ENCODE assay signal across 18 mouse cellular contexts in the genomic region with DNA sequence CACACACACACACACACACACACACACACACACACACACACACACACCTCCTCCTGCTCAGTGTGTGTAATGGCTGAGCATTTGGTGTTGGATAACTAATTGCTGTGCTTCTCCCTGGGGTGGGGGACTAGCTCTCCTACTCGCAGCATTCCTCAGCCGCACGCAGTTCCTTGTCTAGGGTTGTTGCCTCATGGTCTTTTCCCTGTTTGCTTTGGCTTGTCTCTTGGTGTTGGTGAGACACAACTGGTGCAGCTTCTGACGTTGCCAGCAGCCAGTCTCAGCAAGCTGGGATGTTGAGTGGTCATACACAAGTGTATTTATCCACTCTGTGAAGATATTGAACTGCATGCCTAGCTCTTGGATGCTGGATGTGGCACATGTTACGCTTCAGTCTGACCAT.
DNase-seq lines count a peak whose midpoint lies in the region; ATAC-seq lines count a peak whose summit lies in the region.
"Had no signal": no experiment of that assay in that cellular context is flagged by ENCODE, and none has a peak within 500 bp of the region (broad histone marks: within the 10 kb centered on the region; RNA-seq: fewer than 3 reads in every experiment).

No protein-coding gene starts in this region.

- no peaks in the 10 kb centered on the region for H3K27me3 ChIP-seq in kidney, embryonic 14.5 days (ENCODE audit: control insufficient read depth, insufficient read depth, low read length)
- H3K27me3 ChIP-seq in lung, embryonic 16.5 days (ENCODE audit: control insufficient read depth, insufficient read depth, low read depth, low read length) = no peaks in the 10 kb centered on the region
- no peaks in the 10 kb centered on the region for H3K27me3 ChIP-seq in hindbrain, embryonic 10.5 days (ENCODE audit: insufficient read depth, poor library complexity, severe bottlenecking)
- H3K27me3 ChIP-seq: CH12.LX; forebrain, embryonic 15.5 days had no signal

- no peak overlapping the region for H3K4me2 ChIP-seq in kidney, embryonic 14.5 days (replicated peaks; ENCODE audit: low read depth, low read length)
- H3K4me2 ChIP-seq in lung, embryonic 16.5 days (ENCODE audit: low read depth, low read length) = no peak overlapping the region
- H3K4me2 ChIP-seq: forebrain, embryonic 15.5 days; hindbrain, embryonic 14.5 days had no signal

- no peaks in the 10 kb centered on the region for H3K36me3 ChIP-seq in kidney, embryonic 14.5 days (ENCODE audit: control insufficient read depth, insufficient read depth, low read length)
- no peaks in the 10 kb centered on the region for H3K36me3 ChIP-seq in lung, embryonic 16.5 days (ENCODE audit: control insufficient read depth, insufficient read depth, low read length)
- H3K36me3 ChIP-seq in hindbrain, embryonic 10.5 days = no peaks in the 10 kb centered on the region
- H3K36me3 ChIP-seq: forebrain, embryonic 15.5 days; heart, embryonic 10.5 days had no signal

- no peak for DNase-seq in kidney, postnatal 14 days
- DNase-seq in lung, postnatal 25 days (ENCODE audit: low spot score) = peak; percentile 29
- DNase-seq in hindbrain, embryonic 10.5 days (ENCODE audit: low spot score) = no peak
- DNase-seq in left cerebral cortex, adult 11 months (ENCODE audit: low spot score) = no peak
- no peak for DNase-seq in T-cell, adult 2 months (ENCODE audit: low spot score)
- DNase-seq: adrenal gland, adult 2 months; adrenal gland, postnatal 25 days; cerebellum, adult 18-20 months; cerebellum, postnatal 10 days; gastrocnemius, postnatal 36 days; heart, adult 18-20 months had no signal

- WGBS in kidney, embryonic 14.5 days = 44% methylated on average over 5 of the region's 5 CpGs
- WGBS in lung, embryonic 16.5 days = 60% methylated on average over 5 of the region's 5 CpGs
- 77% methylated on average over 5 of the region's 5 CpGs for WGBS in hindbrain, embryonic 10.5 days

- H3K27ac ChIP-seq in kidney, embryonic 14.5 days (ENCODE audit: low read depth, low read length) = no peak overlapping the region
- no peak overlapping the region for H3K27ac ChIP-seq in lung, embryonic 16.5 days (ENCODE audit: low read length)
- H3K27ac ChIP-seq in hindbrain, embryonic 10.5 days = no peak overlapping the region
- H3K27ac ChIP-seq: forebrain, embryonic 15.5 days; heart, embryonic 10.5 days; hindbrain, embryonic 14.5 days had no signal

- 0 out of 2 replicates have a peak, but pooled peaks cover 4% of the 10 kb centered on the region for H3K4me1 ChIP-seq in kidney, embryonic 14.5 days (ENCODE audit: control insufficient read depth, insufficient read depth, low read length)
- H3K4me1 ChIP-seq in lung, embryonic 16.5 days (replicated peaks; ENCODE audit: control insufficient read depth, insufficient read depth, low read length) = no peaks in the 10 kb centered on the region
- H3K4me1 ChIP-seq in hindbrain, embryonic 10.5 days (replicated peaks) = 0 out of 2 replicates have a peak, but pooled peaks cover 3% of the 10 kb centered on the region
- H3K4me1 ChIP-seq: forebrain, embryonic 15.5 days; heart, embryonic 10.5 days had no signal

- no peaks in the 10 kb centered on the region for H3K9me3 ChIP-seq in kidney, embryonic 14.5 days (ENCODE audit: control insufficient read depth, low read length)
- H3K9me3 ChIP-seq in lung, embryonic 16.5 days (ENCODE audit: control insufficient read depth, low read length) = no peaks in the 10 kb centered on the region
- no peaks in the 10 kb centered on the region for H3K9me3 ChIP-seq in hindbrain, embryonic 10.5 days
- H3K9me3 ChIP-seq: forebrain, embryonic 15.5 days; heart, embryonic 10.5 days had no signal

- no peak overlapping the region for H3K9ac ChIP-seq in kidney, embryonic 14.5 days (ENCODE audit: low read depth, low read length)
- no peak overlapping the region for H3K9ac ChIP-seq in lung, embryonic 16.5 days (ENCODE audit: low read length)
- H3K9ac ChIP-seq: forebrain, embryonic 15.5 days; hindbrain, embryonic 14.5 days had no signal

- ATAC-seq in kidney, embryonic 14.5 days (ENCODE audit: low FRiP score, low TSS enrichment) = 0 out of 2 replicates have a peak, but pooled peaks have one; percentile 28
- peak; percentile 73 for ATAC-seq in lung, embryonic 16.5 days (ENCODE audit: low read depth)
- ATAC-seq: forebrain, embryonic 15.5 days; Patski had no signal

- no peak overlapping the region for H3K4me3 ChIP-seq in kidney, embryonic 14.5 days (ENCODE audit: low read length)
- no peak overlapping the region for H3K4me3 ChIP-seq in lung, embryonic 16.5 days (ENCODE audit: low read length)
- no peak overlapping the region for H3K4me3 ChIP-seq in hindbrain, embryonic 10.5 days
- H3K4me3 ChIP-seq: forebrain, embryonic 15.5 days; heart, embryonic 10.5 days had no signal
